23 mouse cellular contexts compared by ENCODE assay signal in the genomic region with DNA sequence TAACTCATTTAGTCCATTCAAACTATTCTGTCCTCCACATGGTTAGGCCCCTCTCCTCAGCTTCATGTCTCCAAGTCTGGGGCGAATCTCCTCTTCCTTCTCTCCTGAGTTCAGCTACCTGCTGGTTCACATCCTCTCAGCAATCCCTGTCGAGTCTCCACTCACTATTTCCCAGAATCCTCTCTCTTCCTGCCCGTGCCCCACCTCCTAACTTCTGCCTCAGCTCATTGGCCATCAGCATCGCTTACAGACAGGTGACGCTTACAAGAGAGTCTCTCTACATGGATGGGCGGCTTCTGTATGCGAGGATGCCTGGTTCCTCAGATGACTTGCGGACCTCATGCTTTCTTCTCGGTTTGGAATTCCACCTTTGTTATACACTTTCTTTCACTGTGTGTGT.
A peak's percentile ranks its signal among the peaks of the same experiment; 100 is the strongest.
DNase-seq lines count a peak whose midpoint lies in the region; ATAC-seq and TF ChIP-seq lines count a peak whose summit lies in the region.
"Had no signal": no experiment of that assay in that cellular context is flagged by ENCODE, and none has a peak within 500 bp of the region (broad histone marks: within the 10 kb centered on the region; RNA-seq: fewer than 3 reads in every experiment).

No protein-coding gene starts in this region.

- intact Hi-C loops in left cerebral cortex, adult 2 months (cut with DNase I) = no loop called here

- peak; percentile 73 for DNase-seq in midbrain, embryonic 11.5 days (ENCODE audit: low spot score, missing footprints)
- peak; percentile 14 for DNase-seq in ES-CJ7 (ENCODE audit: low read depth, low spot score)
- DNase-seq in R1 (ENCODE audit: low read depth, low spot score) = peak; percentile 61
- no peak for DNase-seq in left cerebral cortex, adult 2 months (ENCODE audit: extremely low spot score in 1 of 2, low spot score in 2 of 2)
- DNase-seq in thymus, adult 18-20 months = no peak
- DNase-seq: adrenal gland, adult 2 months; adrenal gland, adult 8-10 months; adrenal gland, postnatal 10 days; adrenal gland, postnatal 14 days; adrenal gland, postnatal 25 days; adrenal gland, postnatal 36 days; B cell, adult 2 months; cerebellum, adult 11 months; cerebellum, adult 11-12 months; cerebellum, adult 18-20 months; cerebellum, adult 2 months; cerebellum, adult 8-10 months had no signal

- peaks cover under 1% of the 10 kb centered on the region; the same call in 1 of the 2 replicates for H3K4me1 ChIP-seq in midbrain, embryonic 11.5 days (ENCODE audit: control insufficient read depth, insufficient read depth, low read length)
- H3K4me1 ChIP-seq in midbrain, embryonic 13.5 days (replicated peaks) = peaks cover 8% of the 10 kb centered on the region; the same call in 1 of the 2 replicates

- H3K9me3 ChIP-seq in midbrain, embryonic 11.5 days (ENCODE audit: control insufficient read depth, low read length) = no peaks in the 10 kb centered on the region
- H3K9me3 ChIP-seq in midbrain, embryonic 13.5 days = no peaks in the 10 kb centered on the region
- H3K9me3 ChIP-seq: G1E had no signal

- ATAC-seq in midbrain, embryonic 11.5 days (ENCODE audit: low FRiP score) = no peak
- no peak for ATAC-seq in midbrain, embryonic 13.5 days
- ATAC-seq: activated CD4-positive, CD25-positive, alpha-beta regulatory T cell, adult 4 months; CD4-positive, CD25-positive, alpha-beta regulatory T cell, adult 4 months; Patski had no signal

- no peak overlapping the region for H3K27ac ChIP-seq in midbrain, embryonic 11.5 days (ENCODE audit: low read depth, low read length)
- H3K27ac ChIP-seq in midbrain, embryonic 13.5 days = no peak overlapping the region
- no peak overlapping the region for H3K27ac ChIP-seq in left cerebral cortex, adult 2 months

- no peak overlapping the region for H3K9ac ChIP-seq in midbrain, embryonic 11.5 days (ENCODE audit: low read length)
- no peak overlapping the region for H3K9ac ChIP-seq in midbrain, embryonic 13.5 days (replicated peaks)

- TF ChIP-seq CTCF in left cerebral cortex, adult 2 months (IDR thresholded peaks at IDR 0.05) = no peak

- WGBS in midbrain, embryonic 11.5 days = 91% methylated on average over 9 of the region's 9 CpGs
- 90% methylated on average over 9 of the region's 9 CpGs for WGBS in midbrain, embryonic 13.5 days

- H3K4me2 ChIP-seq in midbrain, embryonic 11.5 days = no peak overlapping the region
- no peak overlapping the region for H3K4me2 ChIP-seq in midbrain, embryonic 13.5 days (replicated peaks)

- H3K36me3 ChIP-seq in midbrain, embryonic 11.5 days (ENCODE audit: control insufficient read depth, insufficient read depth, low read length) = no peaks in the 10 kb centered on the region
- H3K36me3 ChIP-seq in midbrain, embryonic 13.5 days = no peaks in the 10 kb centered on the region
- H3K36me3 ChIP-seq: G1E had no signal

- no peaks in the 10 kb centered on the region for H3K27me3 ChIP-seq in midbrain, embryonic 11.5 days (ENCODE audit: control insufficient read depth, insufficient read depth, low read length)
- H3K27me3 ChIP-seq in midbrain, embryonic 13.5 days = no peaks in the 10 kb centered on the region
- H3K27me3 ChIP-seq: CH12.LX, Patski had no signal

- H3K4me3 ChIP-seq in midbrain, embryonic 11.5 days (ENCODE audit: low read depth, low read length) = no peak overlapping the region
- H3K4me3 ChIP-seq in midbrain, embryonic 13.5 days (replicated peaks) = no peak overlapping the region
- no peak overlapping the region for H3K4me3 ChIP-seq in left cerebral cortex, adult 2 months

Comparison
In these comparisons a context has a peak if more than half of its experiments do, and no peak if none do; other contexts are left out.
1. DNase-seq: peak in midbrain, embryonic 11.5 days (single experiment), ES-CJ7 (single experiment) and R1 (single experiment); none in left cerebral cortex, adult 2 months (0 of 2) and thymus, adult 18-20 months (0 of 2).